Mouse (Mus musculus): Measurements from ENCODE around the gene Thsd4. TPM values are rescaled to one million over a fixed set of nuclear protein-coding genes. Genes with fewer than 3 reads are reported as not detected.

Gene Thsd4
- total and polyA plus RNA-seq, 2 experiments = 0.70 to 0.92 TPM

GRCm38 (mm10) chr9:60264586-60265325 is 257.1 kb downstream of the Thsd4 start:
- Histone ChIP-seq H3K4me1 (ENCODE audit: control insufficient read depth, insufficient read depth, low read length) (no peaks in the 10 kb centered on the region), H3K36me3 (ENCODE audit: control insufficient read depth, insufficient read depth, low read length) (no peaks in the 10 kb centered on the region), H3K27ac (replicated peaks; ENCODE audit: insufficient read depth, low read depth, low read length) (no peak overlapping the region), H3K9ac (ENCODE audit: low read depth, low read length) (no peak overlapping the region), H3K79me2 (ENCODE audit: control insufficient read depth, insufficient read depth, low read length) (no peaks in the 10 kb centered on the region), H3K27me3 (ENCODE audit: control insufficient read depth, insufficient read depth, low read length) (no peaks in the 10 kb centered on the region), H3K4me3 (ENCODE audit: insufficient read depth, low read depth, low read length) (no peak overlapping the region)
- no peak for DNase-seq (ENCODE audit: extremely low read depth, low read depth, low spot score)
- TF ChIP-seq POLR2A (IDR thresholded peaks at IDR 0.05; ENCODE audit: extremely low read depth, insufficient read depth, low read length) (no peak), CTCF (IDR thresholded peaks at IDR 0.05; ENCODE audit: low read depth, low read length) (no peak)
- WGBS = 75% methylated on average over 10 of the region's 10 CpGs

DNA sequence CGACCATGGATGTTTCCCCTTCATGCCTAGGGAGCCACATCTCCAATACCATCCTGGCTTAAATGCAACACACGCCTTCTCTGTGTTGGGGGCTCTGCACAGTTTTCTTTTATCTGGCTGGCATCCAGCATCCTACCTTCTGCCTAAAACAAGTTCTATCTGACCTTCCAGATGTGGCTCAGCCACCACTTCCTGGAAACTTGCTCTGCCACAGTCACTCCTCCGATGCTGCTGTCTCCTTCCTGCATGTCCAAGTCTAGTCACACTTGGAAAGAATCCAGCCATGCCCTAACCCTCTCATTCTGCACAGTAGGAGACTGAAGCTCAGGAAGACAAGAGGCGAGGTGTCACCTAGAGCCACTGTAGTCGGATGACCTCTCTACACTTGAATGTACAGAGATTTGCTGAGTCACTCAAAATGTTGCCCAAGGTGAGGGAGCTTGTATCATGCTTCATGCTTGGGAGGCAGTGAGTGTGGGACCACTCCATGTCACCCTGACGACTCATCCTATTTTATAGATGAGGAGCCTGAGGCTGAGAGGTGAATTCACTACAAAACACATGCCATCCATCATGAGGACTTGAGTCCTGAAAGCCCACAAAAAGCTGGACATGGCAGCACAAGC is 259.2 kb downstream of the Thsd4 start:
- Histone ChIP-seq H3K79me2 (ENCODE audit: control insufficient read depth, insufficient read depth, low read length) (no peaks in the 10 kb centered on the region), H3K27me3 (ENCODE audit: control insufficient read depth, insufficient read depth, low read length) (no peaks in the 10 kb centered on the region), H3K36me3 (ENCODE audit: control insufficient read depth, insufficient read depth, low read length) (no peaks in the 10 kb centered on the region), H3K4me1 (ENCODE audit: control insufficient read depth, insufficient read depth, low read length) (no peaks in the 10 kb centered on the region), H3K27ac (replicated peaks; ENCODE audit: insufficient read depth, low read depth, low read length) (no peak overlapping the region), H3K4me3 (ENCODE audit: insufficient read depth, low read depth, low read length) (no peak overlapping the region), H3K9ac (ENCODE audit: low read depth, low read length) (no peak overlapping the region)
- TF ChIP-seq POLR2A (IDR thresholded peaks at IDR 0.05; ENCODE audit: extremely low read depth, insufficient read depth, low read length) (no peak), CTCF (IDR thresholded peaks at IDR 0.05; ENCODE audit: low read depth, low read length) (no peak)
- no peak for DNase-seq (ENCODE audit: extremely low read depth, low read depth, low spot score)
- 77% methylated on average over 6 of the region's 6 CpGs for WGBS

GRCm38 (mm10) chr9:60259626-60260025 is 262.2 kb downstream of the Thsd4 start:
- no peak for TF ChIP-seq POLR2A (IDR thresholded peaks at IDR 0.05; ENCODE audit: extremely low read depth, insufficient read depth, low read length)
- no peak for TF ChIP-seq CTCF (IDR thresholded peaks at IDR 0.05; ENCODE audit: low read depth, low read length)
- no peaks in the 10 kb centered on the region for H3K36me3 ChIP-seq (ENCODE audit: control insufficient read depth, insufficient read depth, low read length)
- no peak for DNase-seq (ENCODE audit: extremely low read depth, low read depth, low spot score)
- H3K79me2 ChIP-seq (ENCODE audit: control insufficient read depth, insufficient read depth, low read length) = no peaks in the 10 kb centered on the region
- no peak overlapping the region for H3K9ac ChIP-seq (ENCODE audit: low read depth, low read length)
- WGBS = 86% methylated on average over 13 of the region's 13 CpGs
- no peak overlapping the region for H3K27ac ChIP-seq (replicated peaks; ENCODE audit: insufficient read depth, low read depth, low read length)
- H3K27me3 ChIP-seq (ENCODE audit: control insufficient read depth, insufficient read depth, low read length) = no peaks in the 10 kb centered on the region
- H3K4me1 ChIP-seq (ENCODE audit: control insufficient read depth, insufficient read depth, low read length) = no peaks in the 10 kb centered on the region
- no peak overlapping the region for H3K4me3 ChIP-seq (ENCODE audit: insufficient read depth, low read depth, low read length)

GRCm38 (mm10) chr9:60251765-60252164 is 270.1 kb downstream of the Thsd4 start:
- whole genome bisulfite sequencing = 64% methylated on average over 3 of the region's 3 CpGs
- Histone ChIP-seq H3K27me3 (ENCODE audit: control insufficient read depth, insufficient read depth, low read length) (no peaks in the 10 kb centered on the region), H3K9ac (ENCODE audit: low read depth, low read length) (no peak overlapping the region), H3K27ac (replicated peaks; ENCODE audit: insufficient read depth, low read depth, low read length) (no peak overlapping the region), H3K4me1 (ENCODE audit: control insufficient read depth, insufficient read depth, low read length) (no peaks in the 10 kb centered on the region), H3K79me2 (ENCODE audit: control insufficient read depth, insufficient read depth, low read length) (no peaks in the 10 kb centered on the region), H3K36me3 (ENCODE audit: control insufficient read depth, insufficient read depth, low read length) (no peaks in the 10 kb centered on the region), H3K4me3 (ENCODE audit: insufficient read depth, low read depth, low read length) (no peak overlapping the region)
- peak; percentile 38; the same call in 1 of the 2 replicates for TF ChIP-seq CTCF (IDR thresholded peaks at IDR 0.05; ENCODE audit: low read depth, low read length)
- TF ChIP-seq POLR2A (IDR thresholded peaks at IDR 0.05; ENCODE audit: extremely low read depth, insufficient read depth, low read length) = no peak
- no peak for DNase-seq (ENCODE audit: extremely low read depth, low read depth, low spot score)

DNA sequence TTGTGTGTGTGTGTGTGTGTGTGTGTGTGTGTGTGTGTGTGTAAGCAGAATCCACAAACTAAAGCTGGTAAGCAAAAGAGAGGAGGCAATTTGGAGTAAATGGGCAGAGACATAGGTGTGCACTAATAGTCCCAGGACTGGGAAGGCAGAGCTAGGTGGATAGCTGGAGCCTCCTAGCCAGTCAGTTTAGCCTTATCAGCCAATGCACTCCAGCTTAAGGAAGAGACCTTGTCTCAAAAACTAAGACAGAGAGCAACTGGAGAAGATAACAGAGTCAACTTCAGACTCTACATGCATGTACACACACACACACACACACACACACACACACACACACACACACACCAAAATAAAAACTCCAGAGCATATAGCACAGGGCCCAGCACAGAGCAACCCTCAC is 271.4 kb downstream of the Thsd4 start:
- Histone ChIP-seq H3K79me2 (ENCODE audit: control insufficient read depth, insufficient read depth, low read length) (no peaks in the 10 kb centered on the region), H3K4me1 (ENCODE audit: control insufficient read depth, insufficient read depth, low read length) (no peaks in the 10 kb centered on the region), H3K27me3 (ENCODE audit: control insufficient read depth, insufficient read depth, low read length) (no peaks in the 10 kb centered on the region), H3K9ac (ENCODE audit: low read depth, low read length) (no peak overlapping the region), H3K4me3 (ENCODE audit: insufficient read depth, low read depth, low read length) (no peak overlapping the region), H3K27ac (replicated peaks; ENCODE audit: insufficient read depth, low read depth, low read length) (no peak overlapping the region), H3K36me3 (ENCODE audit: control insufficient read depth, insufficient read depth, low read length) (no peaks in the 10 kb centered on the region)
- DNase-seq (ENCODE audit: extremely low read depth, low read depth, low spot score) = no peak
- no peak for TF ChIP-seq POLR2A (IDR thresholded peaks at IDR 0.05; ENCODE audit: extremely low read depth, insufficient read depth, low read length)
- TF ChIP-seq CTCF (IDR thresholded peaks at IDR 0.05; ENCODE audit: low read depth, low read length) = no peak

DNA sequence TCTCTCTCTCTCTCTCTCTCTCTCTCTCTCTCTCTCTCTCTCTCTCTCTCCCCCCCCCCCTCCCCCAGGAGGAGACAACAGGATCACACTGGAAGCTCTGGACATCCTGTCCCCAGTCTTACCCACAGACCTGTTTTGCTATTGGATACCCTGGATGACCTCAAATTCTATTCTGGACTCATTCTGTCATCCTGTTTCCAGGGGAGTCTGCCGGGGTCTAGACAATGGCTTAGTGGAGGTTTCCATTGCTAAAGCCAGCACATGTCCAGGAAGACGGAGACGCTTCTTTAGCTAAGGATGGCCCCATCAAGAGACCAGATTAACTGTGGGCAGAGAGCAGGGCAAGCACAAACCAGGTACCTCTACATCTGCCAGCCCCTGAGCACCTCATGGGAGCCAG is 273.8 kb downstream of the Thsd4 start:
- no peaks in the 10 kb centered on the region for H3K36me3 ChIP-seq (ENCODE audit: control insufficient read depth, insufficient read depth, low read length)
- DNase-seq (ENCODE audit: extremely low read depth, low read depth, low spot score) = no peak
- no peak overlapping the region for H3K9ac ChIP-seq (ENCODE audit: low read depth, low read length)
- no peaks in the 10 kb centered on the region for H3K4me1 ChIP-seq (ENCODE audit: control insufficient read depth, insufficient read depth, low read length)
- no peak for TF ChIP-seq CTCF (IDR thresholded peaks at IDR 0.05; ENCODE audit: low read depth, low read length)
- no peak for TF ChIP-seq POLR2A (IDR thresholded peaks at IDR 0.05; ENCODE audit: extremely low read depth, insufficient read depth, low read length)
- H3K27ac ChIP-seq (replicated peaks; ENCODE audit: insufficient read depth, low read depth, low read length) = no peak overlapping the region
- 74% methylated on average over 3 of the region's 3 CpGs for WGBS
- H3K79me2 ChIP-seq (ENCODE audit: control insufficient read depth, insufficient read depth, low read length) = no peaks in the 10 kb centered on the region
- H3K4me3 ChIP-seq (ENCODE audit: insufficient read depth, low read depth, low read length) = no peak overlapping the region
- no peaks in the 10 kb centered on the region for H3K27me3 ChIP-seq (ENCODE audit: control insufficient read depth, insufficient read depth, low read length)
